Comparison of ENCODE assay signal across 9 mouse cellular contexts in genomic region chr19:34636933-34637557, GRCm38 (mm10). TPM values are rescaled to one million over a fixed set of nuclear protein-coding genes. Genes with fewer than 3 reads are reported as not detected.
DNase-seq lines count a peak whose midpoint lies in the region; ATAC-seq and TF ChIP-seq lines count a peak whose summit lies in the region.
"Had no signal": no experiment of that assay in that cellular context is flagged by ENCODE, and none has a peak within 500 bp of the region (broad histone marks: within the 10 kb centered on the region; RNA-seq: fewer than 3 reads in every experiment).

No protein-coding gene starts in this region.

- H3K9me3 ChIP-seq in embryonic facial prominence, embryonic 14.5 days (ENCODE audit: control insufficient read depth, low read length), result no peaks in the 10 kb centered on the region
- H3K9me3 ChIP-seq in heart, embryonic 16.5 days (replicated peaks; ENCODE audit: control insufficient read depth, low read length), result no peaks in the 10 kb centered on the region
- H3K9me3 ChIP-seq in kidney, postnatal 0 days (replicated peaks; ENCODE audit: low read length), result no peaks in the 10 kb centered on the region
- H3K9me3 ChIP-seq: embryonic facial prominence, embryonic 15.5 days had no signal

- peak; percentile 73 to 75 for DNase-seq in B cell, adult 2 months
- DNase-seq in adipocyte (ENCODE audit: low spot score) (peak; percentile 83), liver (peak; percentile 40)
- peak; percentile 64 for DNase-seq in embryonic facial prominence, embryonic 14.5 days (ENCODE audit: low spot score)
- DNase-seq in kidney, postnatal 0 days (ENCODE audit: low spot score), result peak; percentile 90
- peak; percentile 76 for DNase-seq in splenic B cell, adult 2 months (ENCODE audit: low read depth, low spot score)

- H3K36me3 ChIP-seq in embryonic facial prominence, embryonic 14.5 days (ENCODE audit: control insufficient read depth, insufficient read depth, low read length), result no peaks in the 10 kb centered on the region
- no peaks in the 10 kb centered on the region for H3K36me3 ChIP-seq in heart, embryonic 16.5 days (ENCODE audit: control insufficient read depth, insufficient read depth)
- H3K36me3 ChIP-seq in kidney, postnatal 0 days (ENCODE audit: insufficient read depth, low read length), result no peaks in the 10 kb centered on the region
- no peaks in the 10 kb centered on the region for H3K36me3 ChIP-seq in splenic B cell, adult 2 months (ENCODE audit: control insufficient read depth, insufficient read depth, low read length, poor library complexity, severe bottlenecking)
- H3K36me3 ChIP-seq: embryonic facial prominence, embryonic 15.5 days had no signal

- ATAC-seq in embryonic facial prominence, embryonic 14.5 days (ENCODE audit: low read depth), result peak; percentile 47; the same call in 1 of the 2 replicates
- ATAC-seq in heart, embryonic 16.5 days (replicated peaks; ENCODE audit: extremely low read depth, insufficient read depth, low FRiP score), result peak; percentile 65; the same call in 1 of the 2 replicates
- ATAC-seq in kidney, postnatal 0 days (replicated peaks; ENCODE audit: low FRiP score, low read depth), result peak; percentile 82
- peak; percentile 54; the same call in 1 of the 2 replicates for ATAC-seq in monocyte, adult 5-6 weeks (replicated peaks; ENCODE audit: insufficient number of reproducible peaks, low FRiP score, low TSS enrichment, poor library complexity, severe bottlenecking)

- no peak overlapping the region for H3K4me3 ChIP-seq in embryonic facial prominence, embryonic 14.5 days (ENCODE audit: low read depth, low read length)
- no peak overlapping the region for H3K4me3 ChIP-seq in heart, embryonic 16.5 days (ENCODE audit: low read length)
- H3K4me3 ChIP-seq in kidney, postnatal 0 days (replicated peaks; ENCODE audit: low read depth, low read length), result no peak overlapping the region
- H3K4me3 ChIP-seq: embryonic facial prominence, embryonic 15.5 days had no signal

- 9% methylated on average over 3 of the region's 3 CpGs for WGBS in embryonic facial prominence, embryonic 14.5 days
- 11% methylated on average over 3 of the region's 3 CpGs for WGBS in heart, embryonic 16.5 days
- whole genome bisulfite sequencing in kidney, postnatal 0 days, result 9% methylated on average over 3 of the region's 3 CpGs

- H3K9ac ChIP-seq in embryonic facial prominence, embryonic 14.5 days (ENCODE audit: low read depth, low read length), result no peak overlapping the region
- H3K9ac ChIP-seq in heart, embryonic 16.5 days (ENCODE audit: low read length), result no peak overlapping the region
- no peak overlapping the region for H3K9ac ChIP-seq in kidney, postnatal 0 days (ENCODE audit: low read depth, low read length)
- H3K9ac ChIP-seq: embryonic facial prominence, embryonic 15.5 days had no signal

- no peak overlapping the region for H3K27ac ChIP-seq in embryonic facial prominence, embryonic 14.5 days (replicated peaks; ENCODE audit: low read depth, low read length)
- no peak overlapping the region for H3K27ac ChIP-seq in heart, embryonic 16.5 days (ENCODE audit: low read length)
- H3K27ac ChIP-seq in kidney, postnatal 0 days, result no peak overlapping the region
- H3K27ac ChIP-seq: embryonic facial prominence, embryonic 15.5 days had no signal

- no peaks in the 10 kb centered on the region for H3K4me1 ChIP-seq in embryonic facial prominence, embryonic 14.5 days (ENCODE audit: control insufficient read depth, insufficient read depth, low read length)
- H3K4me1 ChIP-seq in heart, embryonic 16.5 days (ENCODE audit: control insufficient read depth, insufficient read depth, low read length), result no peaks in the 10 kb centered on the region
- H3K4me1 ChIP-seq in kidney, postnatal 0 days (replicated peaks; ENCODE audit: insufficient read depth, low read length), result 0 out of 2 replicates have a peak, but pooled peaks cover 4% of the 10 kb centered on the region

- peak; percentile 92 for TF ChIP-seq CTCF in kidney, postnatal 0 days (IDR thresholded peaks at IDR 0.05; ENCODE audit: low read depth)

- no peaks in the 10 kb centered on the region for H3K27me3 ChIP-seq in embryonic facial prominence, embryonic 14.5 days (replicated peaks; ENCODE audit: control insufficient read depth, insufficient read depth, low read length)
- no peaks in the 10 kb centered on the region for H3K27me3 ChIP-seq in heart, embryonic 16.5 days (ENCODE audit: control insufficient read depth, insufficient read depth, low read length)
- H3K27me3 ChIP-seq in kidney, postnatal 0 days (ENCODE audit: insufficient read depth, low read length), result no peaks in the 10 kb centered on the region
- no peaks in the 10 kb centered on the region for H3K27me3 ChIP-seq in splenic B cell, adult 2 months (ENCODE audit: control insufficient read depth, insufficient read depth, low read length, poor library complexity, severe bottlenecking)
- H3K27me3 ChIP-seq: embryonic facial prominence, embryonic 15.5 days had no signal

- no peak overlapping the region for H3K4me2 ChIP-seq in embryonic facial prominence, embryonic 14.5 days (ENCODE audit: low read depth, low read length)
- no peak overlapping the region for H3K4me2 ChIP-seq in heart, embryonic 16.5 days (ENCODE audit: low read depth, low read length)
- no peak overlapping the region for H3K4me2 ChIP-seq in kidney, postnatal 0 days (ENCODE audit: low read length)
- H3K4me2 ChIP-seq: embryonic facial prominence, embryonic 15.5 days had no signal

RNA-seq across cellular contexts. Expression of gene Ifit1bl2, which starts 3.5 kb away (rescaled TPM):
- 0.18 and 0.40 TPM in 2 replicates for polyA plus RNA-seq in embryonic facial prominence, embryonic 14.5 days (2014; fragmentation: Nextera tagmentation; extraction: Ambion mirVana)
- polyA plus RNA-seq in heart, embryonic 16.5 days (2015; fragmentation: Nextera tagmentation; extraction: Ambion mirVana), result 1.3 and 1.6 TPM in 2 replicates
- 0.32 and 0.41 TPM in 2 replicates for polyA plus RNA-seq in kidney, postnatal 0 days (2015; fragmentation: Nextera tagmentation; extraction: Ambion mirVana)
- 0.78 to 1.8 TPM (median 1.7 TPM) in 3 replicates for total RNA-seq in monocyte, adult 5-6 weeks (2017)

RNA-seq across cellular contexts. Expression of gene Ifit1, which starts 3.6 kb away (rescaled TPM):
- polyA plus RNA-seq in embryonic facial prominence, embryonic 14.5 days (2014; fragmentation: Nextera tagmentation; extraction: Ambion mirVana), result 0.77 and 1.0 TPM in 2 replicates
- polyA plus RNA-seq in heart, embryonic 16.5 days (2015; fragmentation: Nextera tagmentation; extraction: Ambion mirVana), result 1.3 and 3.0 TPM in 2 replicates
- 4.3 and 6.4 TPM in 2 replicates for polyA plus RNA-seq in kidney, postnatal 0 days (2015; fragmentation: Nextera tagmentation; extraction: Ambion mirVana)
- 0.86 to 4.6 TPM (median 2.9 TPM) in 3 replicates for total RNA-seq in monocyte, adult 5-6 weeks (2017)

RNA-seq across cellular contexts. Expression of gene Ifit3b, which starts 29.3 kb away (rescaled TPM):
- polyA plus RNA-seq in embryonic facial prominence, embryonic 14.5 days (2014; fragmentation: Nextera tagmentation; extraction: Ambion mirVana), result not detected in 2 replicates
- 0.49 and 0.52 TPM in 2 replicates for polyA plus RNA-seq in heart, embryonic 16.5 days (2015; fragmentation: Nextera tagmentation; extraction: Ambion mirVana)
- 4.1 and 5.1 TPM in 2 replicates for polyA plus RNA-seq in kidney, postnatal 0 days (2015; fragmentation: Nextera tagmentation; extraction: Ambion mirVana)
- total RNA-seq in monocyte, adult 5-6 weeks (2017), result 1.1 to 2.7 TPM (median 1.6 TPM) in 3 replicates

RNA-seq across cellular contexts. Expression of gene Ifit1bl1, which starts 35.3 kb away (rescaled TPM):
- 0.56 and 1.2 TPM in 2 replicates for polyA plus RNA-seq in embryonic facial prominence, embryonic 14.5 days (2014; fragmentation: Nextera tagmentation; extraction: Ambion mirVana)
- polyA plus RNA-seq in heart, embryonic 16.5 days (2015; fragmentation: Nextera tagmentation; extraction: Ambion mirVana), result 2.5 and 3.2 TPM in 2 replicates
- polyA plus RNA-seq in kidney, postnatal 0 days (2015; fragmentation: Nextera tagmentation; extraction: Ambion mirVana), result 0.78 and 1.7 TPM in 2 replicates
- total RNA-seq in monocyte, adult 5-6 weeks (2017), result 1.6 to 6.7 TPM (median 6.6 TPM) in 3 replicates

RNA-seq across cellular contexts. Expression of gene Ifit3, which starts 53.7 kb away (rescaled TPM):
- 1.6 and 2.1 TPM in 2 replicates for polyA plus RNA-seq in embryonic facial prominence, embryonic 14.5 days (2014; fragmentation: Nextera tagmentation; extraction: Ambion mirVana)
- 2.1 and 3.7 TPM in 2 replicates for polyA plus RNA-seq in heart, embryonic 16.5 days (2015; fragmentation: Nextera tagmentation; extraction: Ambion mirVana)
- polyA plus RNA-seq in kidney, postnatal 0 days (2015; fragmentation: Nextera tagmentation; extraction: Ambion mirVana), result 18.3 and 22.9 TPM in 2 replicates
- 11.5 to 16.9 TPM (median 15.2 TPM) in 3 replicates for total RNA-seq in monocyte, adult 5-6 weeks (2017)

Comparison
In these comparisons a context has a peak if more than half of its experiments do, and no peak if none do; other contexts are left out.
1. DNase-seq: peak in every context shown above with its lines; median percentile 90 in kidney, postnatal 0 days; 83 in adipocyte; 76 in splenic B cell, adult 2 months; 74 in B cell, adult 2 months; 64 in embryonic facial prominence, embryonic 14.5 days; 40 in liver.